Mouse (Mus musculus) embryonic facial prominence, embryonic 11.5 days (tissue): Measurements from ENCODE around the gene Dusp10. TPM values are rescaled to one million over a fixed set of nuclear protein-coding genes. Genes with fewer than 3 reads are reported as not detected.

Experiments used
- polyA plus RNA-seq: library from polyadenylated mRNA; unstranded; fragments of >200 nt; fragmentation: Nextera tagmentation; extraction: Ambion mirVana; gene quantifications from 2 replicates; pipeline ENCODE4 v1.2.1, GENCODE M21; 2014

The Dusp10 gene
- polyA plus RNA-seq, 1 experiment from 2014 or later = 4.6 TPM

Other genes starting within 250 kb of the Dusp10 start
- 0.66 and 1.6 TPM in 2 replicates for gene 1700056E22Rik, start 21.0 kb downstream of the Dusp10 start, polyA plus RNA-seq